Mouse (Mus musculus) bone marrow macrophage, adult 2 months (primary cell): Measurements from ENCODE around the gene Gria1.

Source experiments
- CTCF ChIP-seq: IDR thresholded peaks from 2 replicates; pipeline ENCODE4 v1.5.1; 2012; ENCODE audit warnings: low read depth, mild to moderate bottlenecking, low read length, moderate library complexity
- POLR2A ChIP-seq: IDR thresholded peaks from 2 replicates; pipeline ENCODE4 v1.6.1; 2012; ENCODE audit warnings: mild to moderate bottlenecking, low read depth, low read length, borderline replicate concordance

GRCm38 (mm10) chr11:57207260-57207659 is 196.1 kb downstream of the Gria1 start:
- no peak for TF ChIP-seq CTCF
- no peak for TF ChIP-seq POLR2A
